Mouse (Mus musculus): ENCODE measurements around the gene Hist2h2be. TPM values are rescaled to one million over a fixed set of nuclear protein-coding genes. Genes with fewer than 3 reads are reported as not detected.
"Not testable (repeated sequence)": the region's sequence is repeated elsewhere in the genome, so short reads cannot be mapped to it uniquely, and the experiment has no call there.

Hist2h2be gene
- polyA plus RNA-seq, 1 experiment from 2014 or later = 5.0 TPM

DNA sequence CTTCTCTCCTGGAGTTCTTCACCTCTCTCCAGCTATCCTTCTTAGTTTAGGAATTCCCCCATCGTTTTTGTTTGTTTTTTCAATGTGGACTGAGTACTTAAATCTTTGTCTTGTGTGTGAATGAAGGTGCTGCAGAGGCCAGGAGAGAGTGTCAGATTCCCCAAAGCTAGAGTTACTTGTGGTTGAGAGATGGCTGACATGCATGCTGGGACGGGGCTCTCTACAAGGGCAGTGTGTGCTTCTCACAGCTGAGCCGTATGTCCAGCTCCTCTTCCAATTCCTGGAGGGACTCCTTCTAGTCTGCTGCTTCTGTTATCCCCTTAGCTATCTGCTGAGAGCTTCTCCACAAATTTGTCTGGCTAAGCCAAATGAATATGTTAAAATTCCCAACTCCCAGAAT is 14.9 kb downstream of the Hist2h2be start:
- Histone ChIP-seq H3K36me3 (replicated peaks; ENCODE audit: control insufficient read depth, insufficient read depth) (no peaks in the 10 kb centered on the region), H3K27me3 (ENCODE audit: control insufficient read depth, insufficient read depth, low read length) (no peaks in the 10 kb centered on the region), H3K27ac (no peak overlapping the region), H3K4me2 (replicated peaks) (no peak overlapping the region), H3K4me3 (replicated peaks; ENCODE audit: low read length) (no peak overlapping the region), H3K9me3 (ENCODE audit: control insufficient read depth, low read length) (no peaks in the 10 kb centered on the region), H3K9ac (no peak overlapping the region), H3K4me1 (replicated peaks; ENCODE audit: control insufficient read depth, insufficient read depth, low read length) (peaks cover 11% of the 10 kb centered on the region)
- 78% methylated on average over 3 of the region's 3 CpGs for WGBS
- DNase-seq (ENCODE audit: low spot score) (no peak), ATAC-seq (ENCODE audit: low FRiP score) (no peak)

DNA sequence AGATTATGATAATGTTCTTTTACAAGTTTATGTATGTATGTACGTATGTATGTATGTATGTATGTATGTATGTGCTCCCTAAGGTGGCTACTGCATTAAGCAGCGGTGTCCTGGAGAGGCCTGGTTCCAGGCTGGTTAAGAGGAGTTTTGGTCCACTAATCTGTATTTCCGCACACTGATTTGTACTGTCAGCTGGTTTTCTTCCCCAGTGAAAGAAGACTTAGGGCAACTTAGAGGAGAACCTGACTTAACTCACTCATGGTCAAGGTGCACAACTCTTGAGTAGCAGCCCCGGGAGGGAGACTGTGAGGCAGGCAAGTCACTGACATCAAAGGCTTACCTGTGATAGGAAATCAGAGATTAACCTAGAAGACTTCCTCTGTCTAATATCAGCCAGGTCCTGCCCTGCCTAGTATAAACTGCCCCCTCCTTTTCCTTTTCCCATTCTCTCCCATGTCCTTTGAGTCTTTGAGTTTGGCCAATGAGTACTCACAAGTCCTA is 16.0 kb downstream of the Hist2h2be start:
- 85% methylated on average over 4 of the region's 4 CpGs for WGBS
- Histone ChIP-seq H3K9me3 (ENCODE audit: control insufficient read depth, low read length) (no peaks in the 10 kb centered on the region), H3K9ac (no peak overlapping the region), H3K4me1 (replicated peaks; ENCODE audit: control insufficient read depth, insufficient read depth, low read length) (peaks cover 12% of the 10 kb centered on the region), H3K27me3 (ENCODE audit: control insufficient read depth, insufficient read depth, low read length) (no peaks in the 10 kb centered on the region), H3K4me3 (replicated peaks; ENCODE audit: low read length) (no peak overlapping the region), H3K27ac (no peak overlapping the region), H3K36me3 (replicated peaks; ENCODE audit: control insufficient read depth, insufficient read depth) (no peaks in the 10 kb centered on the region), H3K4me2 (replicated peaks) (peak overlapping the region; percentile 48)
- ATAC-seq (ENCODE audit: low FRiP score) (no peak), DNase-seq (ENCODE audit: low spot score) (no peak)

DNA sequence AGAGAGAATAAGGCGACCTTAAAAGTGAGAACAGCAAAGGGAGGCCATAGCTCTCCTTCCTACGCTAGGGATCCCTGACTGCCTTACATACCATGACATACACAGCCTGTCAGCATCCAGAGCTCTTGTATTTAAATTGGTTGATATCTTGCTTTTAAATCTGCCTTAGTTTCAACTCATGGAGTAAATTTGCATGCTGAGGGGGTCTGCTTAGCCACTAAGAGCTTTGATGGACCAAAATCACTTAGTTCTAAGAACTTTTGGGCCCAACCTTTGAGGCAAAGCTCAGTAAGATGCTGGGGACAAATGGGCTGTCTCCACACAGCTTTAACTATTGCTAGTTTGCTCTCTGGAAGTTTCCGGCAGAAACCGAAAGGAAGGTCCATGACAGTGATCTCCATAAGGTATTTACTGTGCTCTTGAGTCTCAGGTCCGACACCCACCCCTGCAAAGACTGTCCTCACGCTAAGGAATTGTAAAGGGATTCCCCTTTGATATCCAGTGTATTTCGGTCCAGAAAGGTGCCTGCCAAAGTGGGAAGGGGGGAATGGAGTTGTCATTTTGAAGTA is 16.5 kb downstream of the Hist2h2be start:
- DNase-seq (ENCODE audit: low spot score) = no peak
- Histone ChIP-seq H3K4me3 (replicated peaks; ENCODE audit: low read length) (peak overlapping the region; percentile 27), H3K9ac (peak overlapping the region; percentile 49; the same call in 1 of the 2 replicates), H3K36me3 (replicated peaks; ENCODE audit: control insufficient read depth, insufficient read depth) (no peaks in the 10 kb centered on the region), H3K4me1 (replicated peaks; ENCODE audit: control insufficient read depth, insufficient read depth, low read length) (peaks cover 12% of the 10 kb centered on the region), H3K4me2 (replicated peaks) (peak overlapping the region; percentile 48), H3K27me3 (ENCODE audit: control insufficient read depth, insufficient read depth, low read length) (no peaks in the 10 kb centered on the region), H3K27ac (no peak overlapping the region), H3K9me3 (ENCODE audit: control insufficient read depth, low read length) (no peaks in the 10 kb centered on the region)
- ATAC-seq (ENCODE audit: low FRiP score) = no peak
- WGBS = 31% methylated on average over 7 of the region's 7 CpGs

DNA sequence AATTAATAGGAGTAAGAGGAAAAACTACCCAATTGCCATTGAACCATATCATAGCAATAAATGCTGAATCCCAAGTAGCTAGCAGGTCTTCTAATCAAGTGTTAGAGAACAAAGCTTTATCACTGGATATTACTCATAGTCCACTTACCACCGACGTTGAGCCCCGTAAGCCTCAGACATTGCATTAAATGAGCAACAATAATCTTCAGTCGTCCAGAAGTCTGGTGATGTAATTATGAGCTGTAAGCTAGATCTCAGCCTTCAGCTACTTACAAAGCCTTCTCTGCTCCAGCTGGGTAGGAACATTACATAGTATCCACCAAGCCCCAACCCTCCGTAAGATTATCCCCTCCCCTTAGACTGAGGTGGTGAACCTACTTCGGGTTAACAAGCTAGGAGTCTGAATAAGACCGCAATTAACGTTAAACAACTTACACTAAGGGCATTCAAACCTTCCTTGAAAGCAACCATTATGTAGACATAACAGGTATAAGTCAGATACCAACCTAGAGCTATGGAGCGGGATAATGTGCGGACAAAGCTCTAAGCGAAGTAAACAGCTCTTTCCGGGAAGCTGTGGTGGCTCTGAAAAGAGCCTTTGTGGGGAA is 17.1 kb downstream of the Hist2h2be start:
- H3K9ac ChIP-seq = peak overlapping the region; percentile 49; the same call in 1 of the 2 replicates
- no peaks in the 10 kb centered on the region for H3K9me3 ChIP-seq (ENCODE audit: control insufficient read depth, low read length)
- H3K4me2 ChIP-seq (replicated peaks) = peak overlapping the region; percentile 48
- no peaks in the 10 kb centered on the region for H3K27me3 ChIP-seq (ENCODE audit: control insufficient read depth, insufficient read depth, low read length)
- H3K36me3 ChIP-seq (replicated peaks; ENCODE audit: control insufficient read depth, insufficient read depth) = no peaks in the 10 kb centered on the region
- no peak overlapping the region for H3K27ac ChIP-seq
- H3K4me3 ChIP-seq (replicated peaks; ENCODE audit: low read length) = peak overlapping the region; percentile 27
- ATAC-seq (ENCODE audit: low FRiP score) = no peak
- peak; percentile 47 for DNase-seq (ENCODE audit: low spot score)
- H3K4me1 ChIP-seq (replicated peaks; ENCODE audit: control insufficient read depth, insufficient read depth, low read length) = peaks cover 12% of the 10 kb centered on the region
- 0% methylated on average over 12 of the region's 12 CpGs for WGBS

DNA sequence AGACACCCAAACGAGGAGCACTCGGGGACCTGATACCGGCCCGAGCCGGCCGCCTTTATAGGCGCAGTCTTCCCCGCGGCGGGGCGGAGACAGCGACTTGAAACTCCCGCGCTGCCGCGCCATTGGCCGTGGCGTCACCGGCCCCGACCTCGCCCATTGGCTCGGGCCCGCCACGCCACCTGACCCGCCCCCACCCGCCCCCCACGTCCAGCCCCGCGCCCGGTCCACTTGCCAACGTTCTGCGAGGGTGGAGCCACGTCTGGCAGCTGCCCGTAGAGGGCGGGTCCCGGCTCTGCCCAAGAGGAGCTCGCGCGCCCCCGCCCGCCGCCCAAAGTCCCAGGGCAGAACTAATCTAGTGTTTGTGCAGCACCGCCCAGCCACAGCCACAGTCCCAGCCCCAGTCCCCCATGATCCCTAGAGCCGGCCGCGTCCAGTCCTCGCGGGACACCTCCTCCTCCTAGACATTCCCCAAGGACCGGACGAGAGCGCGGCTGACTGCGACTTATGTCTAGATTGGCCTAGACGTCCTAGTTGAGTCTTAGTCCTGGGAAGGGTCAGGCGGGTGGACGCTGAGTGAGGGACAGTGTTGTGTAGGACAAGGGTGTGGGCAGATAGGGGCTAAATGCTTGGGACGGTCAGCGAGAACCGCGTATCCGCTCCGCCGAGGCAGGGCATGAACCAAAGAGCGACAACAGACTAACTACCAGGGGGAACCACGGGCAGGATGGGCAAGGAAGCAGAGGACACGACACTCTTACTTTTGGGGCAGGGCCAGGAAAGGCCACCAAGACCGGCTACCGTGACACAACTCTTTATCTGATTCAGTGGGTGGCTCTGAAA is 18.3 kb downstream of the Hist2h2be start, which contains the start of gene Hist2h3c2:
Hist2h3c2 (minus strand) TSS at position 174 of the 840 bp plus-strand sequence.
- H3K27ac ChIP-seq = peak within 1 kb of the TSS; percentile 59; the same call in 1 of the 2 replicates
- DNase-seq (ENCODE audit: low spot score) = not testable (repeated sequence)
- WGBS = 0% methylated on average over 10 of the region's 68 CpGs

DNA sequence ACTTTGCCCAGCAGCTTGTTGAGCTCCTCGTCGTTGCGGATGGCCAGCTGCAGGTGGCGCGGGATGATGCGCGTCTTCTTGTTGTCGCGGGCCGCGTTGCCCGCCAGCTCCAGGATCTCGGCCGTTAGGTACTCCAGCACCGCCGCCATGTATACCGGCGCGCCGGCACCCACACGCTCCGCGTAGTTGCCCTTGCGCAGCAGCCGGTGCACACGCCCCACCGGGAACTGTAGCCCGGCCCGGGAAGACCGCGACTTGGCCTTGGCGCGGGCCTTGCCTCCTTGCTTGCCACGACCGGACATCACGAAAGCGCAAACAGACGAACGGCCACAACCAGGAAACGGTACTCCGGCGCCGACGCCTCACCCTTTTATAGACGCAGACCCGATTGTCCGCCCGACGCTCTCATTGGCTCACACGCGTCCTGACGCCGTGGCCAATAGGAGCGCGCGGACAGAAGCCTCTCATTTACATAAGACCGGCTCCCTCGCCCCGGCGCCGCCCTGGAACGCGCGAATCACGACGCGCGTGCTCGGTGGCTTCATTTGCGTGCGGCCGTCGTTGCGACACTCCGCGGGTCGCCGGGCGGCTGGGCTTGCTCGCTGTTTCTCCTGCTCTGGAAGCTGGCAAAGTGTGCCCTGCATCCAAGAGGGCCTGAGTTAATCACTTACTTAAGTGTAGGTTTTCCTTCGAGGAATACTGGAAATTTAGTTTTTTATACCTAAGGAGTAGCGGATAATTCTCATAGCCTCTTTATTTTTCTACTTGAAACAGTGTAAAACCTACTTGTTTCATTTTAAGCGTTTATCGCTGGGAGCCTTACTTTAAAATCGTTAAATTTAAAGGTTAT is 19.3 kb downstream of the Hist2h2be start, which contains the start of gene Hist2h2aa2:
Hist2h2aa2 (minus strand) TSS at position 328 of the 850 bp plus-strand sequence.
- H3K27ac ChIP-seq = peak within 1 kb of the TSS; percentile 80
- peak; percentile 92 for ATAC-seq (ENCODE audit: low FRiP score)
- peak within 1 kb of the TSS; percentile 51 for H3K4me2 ChIP-seq (replicated peaks)
- peak within 1 kb of the TSS; percentile 27 for H3K4me3 ChIP-seq (replicated peaks; ENCODE audit: low read length)
- DNase-seq (ENCODE audit: low spot score) = peak; percentile 67
- not testable (repeated sequence) for H3K9me3 ChIP-seq (ENCODE audit: control insufficient read depth, low read length); H3K27me3 ChIP-seq (ENCODE audit: control insufficient read depth, insufficient read depth, low read length); H3K36me3 ChIP-seq (replicated peaks; ENCODE audit: control insufficient read depth, insufficient read depth)
- 7% methylated on average over 17 of the region's 85 CpGs for WGBS
- H3K9ac ChIP-seq = peak within 1 kb of the TSS; percentile 52
- peaks cover 22% of the 10 kb centered on the region for H3K4me1 ChIP-seq (replicated peaks; ENCODE audit: control insufficient read depth, insufficient read depth, low read length)

More for the DNA sequence above, 18.3 kb downstream of the Hist2h2be start, which contains the start of gene Hist2h3c2:
- peak within 1 kb of the TSS; percentile 27 for H3K4me3 ChIP-seq (replicated peaks; ENCODE audit: low read length)
- peak within 1 kb of the TSS; percentile 48 for H3K4me2 ChIP-seq (replicated peaks)
- peak; percentile 91 for ATAC-seq (ENCODE audit: low FRiP score)
- peak within 1 kb of the TSS; percentile 49; the same call in 1 of the 2 replicates for H3K9ac ChIP-seq
- H3K27me3 ChIP-seq (ENCODE audit: control insufficient read depth, insufficient read depth, low read length); H3K36me3 ChIP-seq (replicated peaks; ENCODE audit: control insufficient read depth, insufficient read depth); H3K9me3 ChIP-seq (ENCODE audit: control insufficient read depth, low read length): not testable (repeated sequence)
- H3K4me1 ChIP-seq (replicated peaks; ENCODE audit: control insufficient read depth, insufficient read depth, low read length) = peaks cover 15% of the 10 kb centered on the region

DNA sequence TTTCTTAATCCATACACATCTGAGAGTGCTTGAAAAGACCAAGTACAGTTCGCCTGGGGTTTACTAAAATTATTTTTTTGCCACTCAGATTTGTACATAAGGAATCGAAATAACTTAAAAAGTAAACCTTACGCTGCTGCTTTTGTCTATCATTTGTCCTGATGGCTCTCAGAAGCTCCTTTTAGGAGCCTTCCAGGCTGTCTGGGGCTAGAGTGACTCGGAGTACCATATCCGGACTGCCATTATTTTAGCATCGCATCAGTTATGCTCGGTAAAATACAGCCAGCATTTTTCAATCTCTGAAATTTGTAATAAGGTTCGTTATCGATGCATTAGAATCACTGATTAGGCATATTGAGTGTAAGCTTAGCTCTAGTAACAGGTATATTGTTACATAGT is 19.9 kb downstream of the Hist2h2be start:
- H3K27me3 ChIP-seq (ENCODE audit: control insufficient read depth, insufficient read depth, low read length) = no peaks in the 10 kb centered on the region
- ATAC-seq (ENCODE audit: low FRiP score) (no peak), DNase-seq (ENCODE audit: low spot score) (no peak)
- H3K4me3 ChIP-seq (replicated peaks; ENCODE audit: low read length) = peak overlapping the region; percentile 25
- H3K4me1 ChIP-seq (replicated peaks; ENCODE audit: control insufficient read depth, insufficient read depth, low read length) = peaks cover 22% of the 10 kb centered on the region
- H3K9me3 ChIP-seq (ENCODE audit: control insufficient read depth, low read length) = no peaks in the 10 kb centered on the region
- H3K36me3 ChIP-seq (replicated peaks; ENCODE audit: control insufficient read depth, insufficient read depth) = no peaks in the 10 kb centered on the region
- H3K4me2 ChIP-seq (replicated peaks) = peak overlapping the region; percentile 51
- 70% methylated on average over 9 of the region's 9 CpGs for WGBS
- H3K27ac ChIP-seq = peak overlapping the region; percentile 80
- peak overlapping the region; percentile 52 for H3K9ac ChIP-seq

DNA sequence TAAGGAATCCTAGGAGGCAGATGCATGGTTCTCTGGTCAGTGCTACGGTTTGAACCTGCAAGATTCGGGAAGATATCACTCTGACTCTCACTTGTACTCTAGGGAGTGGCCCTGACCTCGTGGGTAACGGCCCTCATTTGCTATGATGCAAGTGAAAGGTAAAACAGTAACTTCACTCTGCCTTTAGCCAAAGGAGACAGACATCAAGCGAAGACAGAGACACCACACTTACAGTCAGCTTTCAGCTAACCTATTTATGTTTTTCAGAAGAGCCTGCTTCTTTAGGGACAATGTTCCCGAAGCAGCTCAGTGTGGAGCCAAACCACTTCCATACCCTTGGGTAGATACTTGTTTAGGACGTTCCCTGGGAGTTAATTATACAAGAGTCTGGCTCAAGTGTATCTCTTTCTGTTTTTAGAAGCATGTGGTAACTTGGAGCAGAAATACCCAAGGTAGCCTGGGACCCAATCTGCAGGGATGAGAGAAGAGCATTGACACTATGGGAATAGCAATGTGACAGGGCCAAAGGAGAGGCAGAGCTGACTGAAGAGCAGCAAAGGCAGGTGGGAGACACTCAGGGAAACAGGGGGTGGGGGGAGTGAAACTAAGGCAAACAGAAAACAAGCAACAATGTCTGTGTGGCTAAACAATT is 23.1 kb downstream of the Hist2h2be start:
- ATAC-seq (ENCODE audit: low FRiP score) (no peak), DNase-seq (ENCODE audit: low spot score) (no peak)
- Histone ChIP-seq H3K9me3 (ENCODE audit: control insufficient read depth, low read length) (no peaks in the 10 kb centered on the region), H3K4me3 (replicated peaks; ENCODE audit: low read length) (peak overlapping the region; percentile 44), H3K27me3 (ENCODE audit: control insufficient read depth, insufficient read depth, low read length) (no peaks in the 10 kb centered on the region), H3K4me1 (replicated peaks; ENCODE audit: control insufficient read depth, insufficient read depth, low read length) (peaks cover 19% of the 10 kb centered on the region; the same call in 1 of the 2 replicates), H3K27ac (peak overlapping the region; percentile 95), H3K36me3 (replicated peaks; ENCODE audit: control insufficient read depth, insufficient read depth) (no peaks in the 10 kb centered on the region), H3K4me2 (replicated peaks) (peak overlapping the region; percentile 80), H3K9ac (peak overlapping the region; percentile 80; the same call in 1 of the 2 replicates)
- 88% methylated on average over 7 of the region's 7 CpGs for WGBS

Data from hindbrain, embryonic 14.5 days (tissue).